Mouse (Mus musculus) neutrophil, adult 5-6 weeks (primary cell): ENCODE data around the gene Wbp2nl. TPM values are rescaled to one million over a fixed set of nuclear protein-coding genes. Genes with fewer than 3 reads are reported as not detected.

Experiments used
- ATAC-seq: fragments of 151-379, 151-347 bp; 2 replicates; pipeline ENCODE4 v1.8.0; 2017; ENCODE audit warnings: mild to moderate bottlenecking, moderate TSS enrichment; ENCODE audit not compliant: insufficient number of reproducible peaks, poor library complexity, low FRiP score, severe bottlenecking; ENCODE audit errors: extremely low read depth
- total RNA-seq: library from RNA; stranded (forward); fragments of 200-1000 nt; gene quantifications from 2 replicates; pipeline ENCODE4 v1.2.3, GENCODE M21; 2017

Wbp2nl gene
- not detected in 2 replicates for total RNA-seq

DNA sequence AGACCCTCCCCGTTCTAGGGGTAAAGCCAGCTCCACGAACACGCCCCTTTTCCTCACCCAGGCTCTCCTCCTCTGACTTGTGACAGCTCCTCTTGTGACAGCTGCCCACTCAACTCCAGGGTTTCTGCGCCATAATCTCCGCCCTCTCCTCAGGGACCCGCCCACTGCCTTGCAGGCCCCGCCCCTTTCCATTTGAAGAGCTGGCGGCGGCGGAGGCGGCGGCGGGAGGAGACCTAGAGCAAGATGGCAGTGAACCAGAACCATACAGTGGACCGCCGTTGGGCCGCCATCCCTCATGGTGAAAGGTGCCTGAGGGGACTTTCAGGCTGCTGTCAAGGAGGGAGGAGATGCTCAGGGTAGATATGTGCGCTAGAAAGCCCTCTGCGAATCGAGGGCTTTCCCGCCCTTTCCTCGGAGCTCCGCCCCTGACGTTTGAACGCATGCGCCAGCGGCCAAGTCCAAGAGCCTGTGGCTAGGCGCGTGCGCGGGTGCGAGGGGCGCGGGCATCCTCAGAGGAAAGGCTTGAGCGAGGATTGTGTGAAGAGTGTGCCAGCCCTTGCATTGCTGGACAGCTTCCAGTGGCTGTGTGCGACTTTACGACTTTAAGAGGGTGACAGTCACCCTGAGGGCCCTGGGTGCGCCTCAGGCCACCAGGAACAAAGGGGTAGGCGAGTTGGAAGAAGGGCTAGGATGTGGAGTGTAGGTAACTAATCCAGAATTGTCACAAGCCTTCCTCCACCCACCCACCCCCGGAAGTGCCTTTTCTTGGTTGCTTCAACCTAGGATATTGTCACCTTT lies at the start of gene Wbp2nl:
Gene Wbp2nl (plus strand): TSS at position 191 of the 798 bp plus-strand sequence.
- no peak for ATAC-seq

DNA sequence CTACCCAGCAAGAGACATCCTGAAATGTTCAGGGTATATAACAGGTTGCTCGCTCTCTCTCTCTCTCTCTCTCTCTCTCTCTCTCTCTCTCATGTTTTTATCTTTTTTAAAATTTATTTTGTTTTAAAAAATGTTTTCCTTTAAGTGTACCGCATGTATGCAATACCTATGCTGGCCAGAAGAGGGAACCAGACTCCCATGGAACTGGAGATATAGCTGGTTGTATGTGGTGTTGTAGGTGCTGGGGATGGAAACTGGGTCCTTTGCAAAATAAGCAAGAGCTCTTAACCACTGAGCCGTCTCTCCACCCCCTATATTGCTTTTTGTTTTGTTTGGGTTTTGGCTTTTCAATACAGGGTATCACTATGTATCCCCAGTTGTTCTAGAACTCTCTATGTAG lies 47.2 kb upstream of the Wbp2nl start:
- ATAC-seq: no peak

GRCm38 (mm10) chr15:82252097-82252496 lies 46.7 kb upstream of the Wbp2nl start, which contains the start of gene 1500009C09Rik:
1500009C09Rik (plus strand) TSS chr15:82252397.
- no peak for ATAC-seq

- no peak for ATAC-seq
These were observed 43.5 kb upstream of the Wbp2nl start for GRCm38 (mm10) chr15:82255248-82255647.

- ATAC-seq: no peak
These were observed 42.8 kb upstream of the Wbp2nl start for GRCm38 (mm10) chr15:82255944-82256383.

- ATAC-seq: peak; percentile 53
These were observed 39.2 kb upstream of the Wbp2nl start for GRCm38 (mm10) chr15:82259510-82259909.

GRCm38 (mm10) chr15:82266356-82266755 lies 32.4 kb upstream of the Wbp2nl start:
- no peak for ATAC-seq

GRCm38 (mm10) chr15:82268185-82268584 lies 30.6 kb upstream of the Wbp2nl start:
- no peak for ATAC-seq

DNA sequence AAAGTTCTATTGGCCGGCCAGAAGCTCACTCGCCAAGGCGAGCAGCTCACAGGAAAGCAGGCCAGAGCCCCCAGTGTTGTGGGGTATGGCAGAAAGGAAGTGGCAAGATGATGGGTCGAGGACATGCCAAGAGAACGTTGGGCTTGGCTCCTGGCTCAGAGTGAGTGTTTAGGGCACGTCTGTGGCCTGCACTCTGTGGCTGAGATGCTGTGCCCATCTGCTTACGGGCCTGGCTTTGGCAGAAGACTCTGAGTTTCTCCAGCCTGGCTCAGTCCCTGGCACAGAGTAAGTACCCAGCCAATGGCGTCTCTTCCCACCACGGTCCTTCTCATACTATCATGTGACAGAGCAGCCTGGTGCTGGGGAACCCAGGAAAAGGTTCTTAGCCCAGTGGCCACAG lies 30.0 kb upstream of the Wbp2nl start:
- no peak for ATAC-seq

GRCm38 (mm10) chr15:82271201-82271600 lies 27.6 kb upstream of the Wbp2nl start:
- peak; percentile 23; the same call in 1 of the 2 replicates for ATAC-seq

- no peak for ATAC-seq
These were observed 26.5 kb upstream of the Wbp2nl start for GRCm38 (mm10) chr15:82272295-82272694.

- no peak for ATAC-seq
These were observed 24.2 kb upstream of the Wbp2nl start, which contains the start of gene Sept3 for GRCm38 (mm10) chr15:82274593-82274926. Sept3 (plus strand) TSS chr15:82274893.

GRCm38 (mm10) chr15:82274927-82275901 lies 23.5 kb upstream of the Wbp2nl start:
- ATAC-seq: no peak

- no peak for ATAC-seq
These were observed 21.2 kb upstream of the Wbp2nl start for GRCm38 (mm10) chr15:82277591-82277990.

DNA sequence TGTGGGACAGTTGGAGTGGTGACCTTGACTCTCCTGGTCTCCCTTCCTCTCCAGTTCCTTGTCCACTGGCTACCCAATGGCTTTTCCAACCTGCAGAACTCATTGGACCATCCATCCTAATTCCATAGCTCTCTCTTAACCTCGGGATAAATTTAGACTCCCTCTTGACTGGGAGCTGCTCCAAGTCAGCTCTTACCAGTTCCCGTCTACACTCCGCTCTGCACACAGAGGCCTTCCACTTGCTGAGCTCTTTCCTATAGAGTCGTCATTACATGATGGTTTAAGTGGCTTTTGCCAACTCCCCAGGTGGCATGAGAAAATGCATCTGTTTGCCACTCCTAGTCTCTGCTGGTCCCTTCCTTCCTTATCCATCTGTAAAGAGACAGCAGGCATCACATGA lies 18.1 kb upstream of the Wbp2nl start:
- no peak for ATAC-seq

DNA sequence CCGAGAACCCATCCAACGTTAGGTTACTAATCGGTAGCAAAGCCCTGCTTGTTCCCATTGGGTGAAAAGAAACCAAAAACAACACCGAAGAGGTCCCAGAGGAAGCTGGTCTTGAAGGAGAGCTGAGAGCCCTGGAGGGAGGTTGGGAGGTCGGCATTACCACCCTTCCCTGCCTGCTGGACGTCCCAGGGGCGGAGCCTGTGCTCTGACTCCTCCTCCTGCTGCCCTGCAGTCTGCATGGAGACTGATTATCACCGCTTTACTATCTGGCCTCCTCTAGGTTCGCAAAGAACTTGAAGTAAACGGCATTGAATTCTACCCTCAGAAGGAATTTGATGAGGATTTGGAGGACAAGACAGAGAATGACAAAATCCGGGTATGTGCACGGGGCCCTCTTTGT lies 12.6 kb upstream of the Wbp2nl start:
- ATAC-seq: no peak

- no peak for ATAC-seq
These were observed 8.5 kb upstream of the Wbp2nl start for GRCm38 (mm10) chr15:82290252-82290651.

GRCm38 (mm10) chr15:82292851-82293250 lies 5.9 kb upstream of the Wbp2nl start:
- no peak for ATAC-seq

DNA sequence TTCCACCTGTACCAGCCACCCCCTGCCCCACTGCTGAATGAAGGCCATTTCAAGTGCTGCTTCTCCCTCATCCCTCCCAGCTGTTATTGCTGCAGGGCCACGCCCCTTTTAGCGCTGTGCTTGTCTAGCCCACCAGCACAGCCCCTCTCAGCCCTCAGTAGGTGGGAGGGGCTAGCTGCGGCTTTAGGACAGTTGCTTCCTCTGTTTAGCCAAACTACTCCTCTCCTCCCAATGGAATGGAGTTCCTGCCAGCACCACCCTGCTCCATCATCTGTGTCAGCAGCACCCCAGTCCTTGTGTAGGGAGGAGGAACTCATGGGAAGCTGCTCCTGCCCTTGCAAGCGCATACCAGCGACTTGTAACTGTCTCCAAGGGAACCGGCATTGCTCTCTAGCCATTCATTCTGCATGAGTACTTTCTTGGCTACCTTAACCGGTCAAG lies 5.5 kb upstream of the Wbp2nl start:
- no peak for ATAC-seq

DNA sequence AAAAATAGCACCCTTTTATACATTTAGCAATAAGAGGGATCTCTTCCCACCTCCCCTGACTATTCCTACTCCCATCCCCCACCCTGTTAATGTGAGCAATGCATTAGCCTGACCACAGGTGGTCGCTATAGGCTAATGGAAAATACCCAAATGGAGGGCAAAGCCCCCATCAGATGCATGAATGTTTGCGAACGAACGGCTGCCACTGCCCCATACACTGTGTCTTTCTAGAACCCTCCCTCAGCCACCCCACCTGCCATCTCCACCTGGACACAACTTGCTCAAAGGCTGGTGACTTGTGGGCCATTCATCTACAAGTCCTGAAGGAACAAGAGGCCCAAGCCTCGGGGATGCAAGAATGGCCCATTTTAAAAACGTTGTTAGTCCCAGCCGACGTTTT lies 4.7 kb upstream of the Wbp2nl start:
- no peak for ATAC-seq
